Mouse (Mus musculus) cerebellum, adult 2 months (tissue): Measurements from ENCODE around the gene Chrm5. TPM values are rescaled to one million over a fixed set of nuclear protein-coding genes. Genes with fewer than 3 reads are reported as not detected.

ENCODE experiments used
- DNase-seq, 2 experiments: peaks; one replicate each; pipeline ENCODE4 v3.0.0; 2021
- H3K27ac ChIP-seq: fragments of 200-500 bp; 2 replicates; pipeline ENCODE4 v1.5.1; 2012; ENCODE audit warnings: low read length, control low read depth, inconsistent platforms; ENCODE audit not compliant: insufficient read depth
- H3K27me3 ChIP-seq: fragments of 200-500 bp; 2 replicates; pipeline ENCODE4 v1.6.1; 2012; ENCODE audit warnings: inconsistent platforms, mild to moderate bottlenecking, low read length, moderate library complexity; ENCODE audit not compliant: control insufficient read depth, insufficient read depth
- H3K4me1 ChIP-seq: fragments of 200-500 bp; 2 replicates; pipeline ENCODE4 v1.6.1; 2011; ENCODE audit warnings: low read length; ENCODE audit not compliant: control insufficient read depth, insufficient read depth
- H3K4me3 ChIP-seq: fragments of 200-500 bp; replicated peaks from 2 replicates; pipeline ENCODE3; 2011; ENCODE audit warnings: mild to moderate bottlenecking, low read depth, low read length, control low read depth; ENCODE audit not compliant: insufficient read depth
- CTCF ChIP-seq: fragments of 200-500 bp; IDR thresholded peaks from 2 replicates; pipeline ENCODE4 v1.5.1; 2011; ENCODE audit warnings: low read depth, mild to moderate bottlenecking, control low read depth, low read length, moderate library complexity, borderline replicate concordance; ENCODE audit not compliant: insufficient read depth
- POLR2A ChIP-seq: fragments of 200-500 bp; IDR thresholded peaks from 2 replicates; pipeline ENCODE4 v1.6.1; 2011; ENCODE audit warnings: low read length, control low read depth, borderline replicate concordance; ENCODE audit not compliant: insufficient read depth
- WGBS: fragments of 180-500 bp; shearing (Covaris S2); methylation state at CpG from one replicate; pipeline ENCODE4 v1.1.7; 2018; 5-methylcytosine and 5-hydroxymethylcytosine counted together
- polyA plus RNA-seq: library from polyadenylated mRNA; depleted of rRNA; stranded (reverse); fragments of >200 nt; gene quantifications from 2 replicates; pipeline ENCODE4 v1.2.3, GENCODE M21; 2012

The Chrm5 gene
- polyA plus RNA-seq, 1 experiment: 0.41 TPM

- no peak for DNase-seq
- 60% methylated on average over 5 of the region's 5 CpGs for WGBS
- H3K4me3 ChIP-seq: no peak overlapping the region
- no peaks in the 10 kb centered on the region; the same call in 1 of the 2 replicates for H3K4me1 ChIP-seq
- H3K27me3 ChIP-seq: no peaks in the 10 kb centered on the region
- no peak for TF ChIP-seq POLR2A
- TF ChIP-seq CTCF: no peak
- no peak overlapping the region for H3K27ac ChIP-seq
These were observed 11.1 kb upstream of the Chrm5 start for GRCm38 (mm10) chr2:112491629-112492028.

- H3K4me1 ChIP-seq: no peaks in the 10 kb centered on the region; the same call in 1 of the 2 replicates
- H3K27ac ChIP-seq: no peak overlapping the region
- H3K4me3 ChIP-seq: no peak overlapping the region
- DNase-seq: no peak
- WGBS: 66% methylated on average over 11 of the region's 11 CpGs
- no peaks in the 10 kb centered on the region for H3K27me3 ChIP-seq
- TF ChIP-seq POLR2A (no peak), CTCF (no peak)
These were observed 10.1 kb upstream of the Chrm5 start for GRCm38 (mm10) chr2:112490483-112491196.

GRCm38 (mm10) chr2:112484886-112485285 lies 4.3 kb upstream of the Chrm5 start:
- WGBS: 78% methylated on average over 2 of the region's 2 CpGs
- H3K27me3 ChIP-seq: no peaks in the 10 kb centered on the region
- H3K4me3 ChIP-seq: no peak overlapping the region
- no peak for DNase-seq
- no peak overlapping the region for H3K27ac ChIP-seq
- TF ChIP-seq POLR2A (no peak), CTCF (no peak)
- H3K4me1 ChIP-seq: no peaks in the 10 kb centered on the region

GRCm38 (mm10) chr2:112483334-112483651 lies 2.7 kb upstream of the Chrm5 start:
- H3K27ac ChIP-seq: no peak overlapping the region
- no peaks in the 10 kb centered on the region for H3K27me3 ChIP-seq
- WGBS: 24% methylated on average over 2 of the region's 2 CpGs
- H3K4me3 ChIP-seq: no peak overlapping the region
- no peak for DNase-seq
- H3K4me1 ChIP-seq: no peaks in the 10 kb centered on the region
- TF ChIP-seq POLR2A (no peak), CTCF (no peak)

- Histone ChIP-seq H3K27me3 (no peaks in the 10 kb centered on the region), H3K4me1 (no peaks in the 10 kb centered on the region), H3K27ac (no peak overlapping the region), H3K4me3 (no peak overlapping the region)
- TF ChIP-seq CTCF (no peak), POLR2A (no peak)
- 56% methylated on average over 5 of the region's 5 CpGs for WGBS
- DNase-seq: no peak
These were observed 2.2 kb upstream of the Chrm5 start for GRCm38 (mm10) chr2:112482533-112483333.

GRCm38 (mm10) chr2:112481564-112481963 lies 995 bp upstream of the Chrm5 start:
- WGBS: 0% methylated on average over 2 of the region's 2 CpGs
- Histone ChIP-seq H3K27me3 (no peaks in the 10 kb centered on the region), H3K4me3 (no peak overlapping the region), H3K27ac (no peak overlapping the region), H3K4me1 (no peaks in the 10 kb centered on the region)
- TF ChIP-seq CTCF (peak; percentile 13; the same call in 1 of the 2 replicates), POLR2A (no peak)
- DNase-seq: no peak

GRCm38 (mm10) chr2:112476554-112476953 lies 4.0 kb downstream of the Chrm5 start:
- H3K27me3 ChIP-seq: no peaks in the 10 kb centered on the region
- H3K4me3 ChIP-seq: no peak overlapping the region
- 61% methylated on average over 6 of the region's 6 CpGs for WGBS

More at GRCm38 (mm10) chr2:112476554-112476953, 4.0 kb downstream of the Chrm5 start:
- Histone ChIP-seq H3K4me1 (no peaks in the 10 kb centered on the region), H3K27ac (no peak overlapping the region)
- TF ChIP-seq CTCF: no peak
- TF ChIP-seq POLR2A: no peak
- DNase-seq: no peak
